Mouse (Mus musculus): ENCODE measurements around the gene Wdr81.

DNA sequence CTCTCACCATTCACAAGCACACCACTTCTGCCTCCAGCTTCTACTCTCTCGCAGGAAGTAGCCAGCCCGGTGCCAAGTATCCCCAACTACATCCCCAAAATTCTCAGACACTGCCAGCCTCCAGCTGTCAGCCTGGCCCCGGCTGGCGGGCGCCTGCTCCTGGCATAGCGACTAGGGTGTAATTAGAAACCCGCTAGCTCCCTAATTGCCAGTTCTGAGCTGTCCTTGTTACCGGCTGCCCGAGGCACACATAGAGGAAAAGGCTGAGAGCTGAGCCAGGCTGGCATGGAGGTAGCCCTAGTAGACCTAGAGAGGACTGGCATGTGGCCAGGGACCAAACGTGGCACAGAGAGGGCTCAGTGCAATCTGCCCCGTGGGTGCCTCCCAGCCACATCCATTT lies 23.2 kb downstream of the Wdr81 start:
- no peak for TF ChIP-seq POLR2A (IDR thresholded peaks at IDR 0.05; ENCODE audit: extremely low read depth, insufficient read depth, low read length)
- no peak for TF ChIP-seq CTCF (IDR thresholded peaks at IDR 0.05; ENCODE audit: extremely low read depth, insufficient read depth, low read length)

Data from cortical plate, adult 2 months (tissue).